Mouse (Mus musculus) CH12.LX (cell line): ENCODE data around the gene Gpm6b. TPM values are rescaled to one million over a fixed set of nuclear protein-coding genes. Genes with fewer than 3 reads are reported as not detected.

Experiments
- DNase-seq: peaks from one replicate; pipeline ENCODE4 v3.0.0-alpha.2; 2013; ENCODE audit errors: extremely low read depth
- H3K27ac ChIP-seq: 2 replicates; pipeline ENCODE4 v1.5.1; 2012; ENCODE audit warnings: low read depth, mild to moderate bottlenecking, control low read depth, moderate library complexity; ENCODE audit not compliant: insufficient read depth
- H3K27me3 ChIP-seq: replicated peaks from 2 replicates; pipeline ENCODE3; 2012; ENCODE audit warnings: inconsistent platforms
- H3K36me3 ChIP-seq, 2 experiments: replicated peaks in 1 of 2; 2 replicates each; pipeline versions ENCODE3 to v1.6.1; 2012; ENCODE audit warnings: inconsistent platforms in 1 of 2, low read length in 1 of 2, mild to moderate bottlenecking in 1 of 2, mixed read lengths in 1 of 2, moderate library complexity in 1 of 2; ENCODE audit not compliant: control insufficient read depth in 1 of 2, insufficient read depth in 1 of 2
- H3K4me1 ChIP-seq, 2 experiments: 2 replicates each; pipeline ENCODE4 v1.6.1; 2012; ENCODE audit warnings: inconsistent platforms in 1 of 2, moderate library complexity in 1 of 2; ENCODE audit not compliant: insufficient read depth in 2 of 2, control insufficient read depth in 1 of 2
- H3K4me2 ChIP-seq: 2 replicates; pipeline ENCODE4 v1.6.1; 2012; ENCODE audit warnings: low read depth, mild to moderate bottlenecking, control low read depth; ENCODE audit not compliant: poor library complexity, insufficient read depth, severe bottlenecking
- H3K4me3 ChIP-seq, 3 experiments: fragments of 150-350 bp in 1 of 3; sonication (generic) in 1 of 3; replicated peaks in 1 of 3; 2 replicates each; pipeline versions ENCODE3 to v1.5.1; 2011 to 2012; ENCODE audit warnings: low read depth in 2 of 3, low read length in 2 of 3, mild to moderate bottlenecking in 2 of 3, moderate library complexity in 2 of 3, control low read depth in 1 of 3, improper control_type of control experiment in 1 of 3, inconsistent platforms in 1 of 3, mixed read lengths in 1 of 3; ENCODE audit not compliant: poor library complexity in 1 of 3
- H3K79me2 ChIP-seq: replicated peaks from 2 replicates; pipeline ENCODE4 v1.6.1; 2012; ENCODE audit warnings: mild to moderate bottlenecking, moderate library complexity; ENCODE audit not compliant: control insufficient read depth, poor library complexity, insufficient read depth, severe bottlenecking; ENCODE audit errors: extremely low read depth
- H3K9ac ChIP-seq: 2 replicates; pipeline ENCODE4 v1.6.1; 2012; ENCODE audit warnings: low read depth, mild to moderate bottlenecking, control low read depth, moderate library complexity; ENCODE audit not compliant: insufficient read depth
- H3K9me3 ChIP-seq: replicated peaks from 2 replicates; pipeline ENCODE3; 2012; ENCODE audit warnings: low read length, inconsistent platforms, mixed read lengths
- BHLHE40 ChIP-seq: IDR thresholded peaks from 2 replicates; pipeline ENCODE4 v1.6.1; 2011; ENCODE audit warnings: mild to moderate bottlenecking, low read depth, low read length, improper control_type of control experiment
- CTCF ChIP-seq, 2 experiments: IDR thresholded peaks in 1 of 2; conservative IDR thresholded peaks in 1 of 2; 2 replicates each; pipeline ENCODE4 v1.5.1; 2011 to 2012; ENCODE audit warnings: low read depth in 2 of 2, low read length in 2 of 2, improper control_type of control experiment in 1 of 2, inconsistent platforms in 1 of 2, mild to moderate bottlenecking in 1 of 2, moderate library complexity in 1 of 2
- ETS1 ChIP-seq: conservative IDR thresholded peaks from 2 replicates; pipeline ENCODE4 v1.6.1; 2012; ENCODE audit warnings: low read depth, mild to moderate bottlenecking, inconsistent platforms, low read length, improper control_type of control experiment, moderate library complexity
- GABPA ChIP-seq: IDR thresholded peaks from 2 replicates; pipeline ENCODE4 v1.6.1; 2012; ENCODE audit warnings: low read depth, low read length, improper control_type of control experiment, inconsistent platforms; ENCODE audit not compliant: insufficient replicate concordance
- HCFC1 ChIP-seq: IDR thresholded peaks from 2 replicates; pipeline ENCODE4 v1.6.1; 2012; ENCODE audit warnings: low read depth, mild to moderate bottlenecking, inconsistent platforms, low read length, improper control_type of control experiment
- IRF4 ChIP-seq: IDR thresholded peaks from 2 replicates; pipeline ENCODE4 v1.6.1; 2014; ENCODE audit warnings: low read depth, mild to moderate bottlenecking, inconsistent platforms, low read length, improper control_type of control experiment
- JUN ChIP-seq: IDR thresholded peaks from 2 replicates; pipeline ENCODE4 v1.6.1; 2011; ENCODE audit warnings: low read depth, mild to moderate bottlenecking, low read length, improper control_type of control experiment, moderate library complexity; ENCODE audit not compliant: insufficient read depth
- JUND ChIP-seq: conservative IDR thresholded peaks from 2 replicates; pipeline ENCODE4 v1.6.1; 2011; ENCODE audit warnings: low read depth, low read length, improper control_type of control experiment
- MAX ChIP-seq: IDR thresholded peaks from 2 replicates; pipeline ENCODE4 v1.6.1; 2011; ENCODE audit warnings: low read length, improper control_type of control experiment
- MEF2A ChIP-seq: IDR thresholded peaks from 2 replicates; pipeline ENCODE4 v1.6.1; 2014; ENCODE audit warnings: low read depth, mild to moderate bottlenecking, inconsistent platforms, low read length, improper control_type of control experiment, borderline replicate concordance
- NRF1 ChIP-seq: IDR thresholded peaks from 2 replicates; pipeline ENCODE4 v1.6.1; 2014; ENCODE audit warnings: low read depth, mild to moderate bottlenecking, inconsistent platforms, low read length, improper control_type of control experiment, moderate library complexity
- POLR2AphosphoS2 ChIP-seq: IDR thresholded peaks from 2 replicates; pipeline ENCODE4 v1.6.1; 2011; ENCODE audit warnings: low read depth, low read length, improper control_type of control experiment
- dilution Hi-C: fragments of 300-500 bp; cut with MboI; formaldehyde crosslinking; loops from 2 replicates; pipeline ENCODE4 v1.14.3; 2020; ENCODE audit warnings: low sequenced_read_pairs; ENCODE audit not compliant: extremely low pct_unique_long_range_greater_than_20kb, extremely low pct_ligation_motif_present
- in situ Hi-C: fragments of 300-500 bp; cut with MboI; formaldehyde crosslinking; loops from 3 replicates; pipeline ENCODE4 v1.14.3; 2019; ENCODE audit warnings: low sequenced_read_pairs, low pct_ligation_motif_present, low pct_unique_long_range_greater_than_20kb, mixed read lengths
- polyA plus RNA-seq: library from polyadenylated mRNA; unstranded; fragments of >175 nt; gene quantifications from 2 replicates; pipeline ENCODE4 v1.2.1, GENCODE M21; 2012; ENCODE audit warnings: low read depth; ENCODE audit not compliant: insufficient read length
- total RNA-seq, 2 experiments: library from RNA; depleted of rRNA; stranded (reverse); fragments of 300-350 nt in 1 of 2; fragments of >200 nt in 1 of 2; gene quantifications; 2 replicates each; pipeline ENCODE4 v1.2.3; 2012 to 2014

Gpm6b gene
- total and polyA plus RNA-seq, 3 experiments = 0.64 to 1.9 (median 1.8) TPM

GRCm38 (mm10) chrX:166359927-166360440 lies 121.3 kb downstream of the Gpm6b start:
- dilution Hi-C loops = no loop called here
- no peak for DNase-seq
- H3K27me3 ChIP-seq = no peaks in the 10 kb centered on the region
- no peak for TF ChIP-seq BHLHE40
- no peak for TF ChIP-seq JUN
- TF ChIP-seq, all 38 proteins: peak for 0
- no peak overlapping the region for H3K4me2 ChIP-seq
- H3K4me3 ChIP-seq = no peak overlapping the region
- no peak overlapping the region for H3K27ac ChIP-seq
- H3K9me3 ChIP-seq = no peaks in the 10 kb centered on the region
- no peaks in the 10 kb centered on the region for H3K4me1 ChIP-seq
- in situ Hi-C loops = loop anchor here (10.0 kb wide), 1 partner anchor 185 kb away; the partner anchor contains the start of gene Gemin8
- H3K79me2 ChIP-seq = no peaks in the 10 kb centered on the region
- no peaks in the 10 kb centered on the region for H3K36me3 ChIP-seq
- no peak overlapping the region for H3K9ac ChIP-seq

DNA sequence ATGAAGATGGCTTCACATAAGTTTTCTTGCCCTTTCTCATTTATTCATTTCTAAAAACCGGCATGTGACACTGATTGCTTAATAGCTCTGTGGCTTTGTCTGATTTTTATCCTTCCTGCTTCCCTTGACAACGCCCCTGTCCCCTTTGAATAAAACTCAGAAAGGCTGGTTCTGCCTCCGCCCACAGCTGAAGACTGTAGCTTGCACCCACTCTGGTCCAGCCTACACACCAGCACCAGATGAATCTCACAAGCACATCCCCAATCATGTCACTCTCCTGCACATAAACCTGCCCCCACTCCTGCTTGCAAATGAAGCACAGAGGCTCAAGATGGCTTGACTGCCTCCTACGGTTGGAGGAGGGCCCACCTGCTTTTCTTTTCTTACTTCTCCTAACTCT lies 121.7 kb downstream of the Gpm6b start:
- Histone ChIP-seq H3K27me3 (no peaks in the 10 kb centered on the region), H3K9ac (no peak overlapping the region), H3K4me2 (no peak overlapping the region), H3K9me3 (no peaks in the 10 kb centered on the region), H3K4me3 (no peak overlapping the region), H3K36me3 (no peaks in the 10 kb centered on the region), H3K79me2 (no peaks in the 10 kb centered on the region), H3K4me1 (no peaks in the 10 kb centered on the region)
- in situ Hi-C loops = no loop called here
- TF ChIP-seq MAX (no peak), IRF4 (no peak), ETS1 (no peak), CTCF (conservative IDR thresholded peaks at IDR 0.05 in 1 of 2, IDR thresholded peaks at IDR 0.05 in 1 of 2; ENCODE audit: low read depth in 2 of 2, low read length in 2 of 2) (no peak), NRF1 (no peak), GABPA (no peak)
- TF ChIP-seq, all 38 proteins: peak for 0
- H3K27ac ChIP-seq = no peak overlapping the region
- DNase-seq = no peak
- dilution Hi-C loops = no loop called here

- dilution Hi-C loops = no loop called here
- H3K4me1 ChIP-seq = no peaks in the 10 kb centered on the region
- no peak overlapping the region for H3K9ac ChIP-seq
- no peak overlapping the region for H3K4me2 ChIP-seq
- in situ Hi-C loops = no loop called here
- H3K36me3 ChIP-seq = no peaks in the 10 kb centered on the region
- H3K79me2 ChIP-seq = no peaks in the 10 kb centered on the region
- H3K27ac ChIP-seq = no peak overlapping the region
- TF ChIP-seq POLR2AphosphoS2 = no peak
- TF ChIP-seq JUND = no peak
- no peak for TF ChIP-seq MEF2A
- no peak for TF ChIP-seq HCFC1
- TF ChIP-seq GABPA = no peak
- TF ChIP-seq, all 38 proteins: peak for 0
- H3K4me3 ChIP-seq = no peak overlapping the region
- no peaks in the 10 kb centered on the region for H3K27me3 ChIP-seq
- DNase-seq = no peak
- no peaks in the 10 kb centered on the region for H3K9me3 ChIP-seq
Observed at GRCm38 (mm10) chrX:166365458-166366213, 126.9 kb downstream of the Gpm6b start.
